Mouse (Mus musculus) A20 (cell line): ENCODE measurements around the gene Gmnn.

Experiments
- DNase-seq: peaks from one replicate; pipeline ENCODE4 v3.0.0-alpha.2; 2011; ENCODE audit warnings: low read depth, low spot score

Gene Gmnn

GRCm38 (mm10) chr13:24761083-24761402 lies 680 bp downstream of the Gmnn start:
- no peak for DNase-seq

GRCm38 (mm10) chr13:24760351-24760870 lies 1.3 kb downstream of the Gmnn start:
- DNase-seq = no peak

GRCm38 (mm10) chr13:24759451-24759850 lies 2.3 kb downstream of the Gmnn start:
- DNase-seq = no peak

GRCm38 (mm10) chr13:24757820-24758564 lies 3.7 kb downstream of the Gmnn start:
- no peak for DNase-seq

GRCm38 (mm10) chr13:24756756-24757155 lies 5.0 kb downstream of the Gmnn start:
- DNase-seq = no peak

- no peak for DNase-seq
These were observed 10.3 kb downstream of the Gmnn start for GRCm38 (mm10) chr13:24751396-24751795.

GRCm38 (mm10) chr13:24750807-24751206 lies 10.9 kb downstream of the Gmnn start:
- no peak for DNase-seq

GRCm38 (mm10) chr13:24747823-24748222 lies 13.9 kb downstream of the Gmnn start:
- DNase-seq = no peak

GRCm38 (mm10) chr13:24741028-24741427 lies 20.7 kb downstream of the Gmnn start, which contains the start of gene Armh2:
Gene Armh2 (plus strand): TSS chr13:24741232.
- DNase-seq = no peak

GRCm38 (mm10) chr13:24735608-24736131 lies 26.1 kb downstream of the Gmnn start:
- no peak for DNase-seq

- DNase-seq = no peak
These were observed 27.2 kb downstream of the Gmnn start for GRCm38 (mm10) chr13:24734502-24734901.

GRCm38 (mm10) chr13:24729128-24729527 lies 32.6 kb downstream of the Gmnn start:
- no peak for DNase-seq

GRCm38 (mm10) chr13:24724395-24724759 lies 37.3 kb downstream of the Gmnn start:
- DNase-seq = no peak

- DNase-seq = no peak
These were observed 37.9 kb downstream of the Gmnn start for GRCm38 (mm10) chr13:24723699-24724394.

- DNase-seq = no peak
These were observed 40.2 kb downstream of the Gmnn start for GRCm38 (mm10) chr13:24721502-24721901.

GRCm38 (mm10) chr13:24717677-24718076 lies 44.0 kb downstream of the Gmnn start:
- DNase-seq = no peak

- DNase-seq = no peak
These were observed 45.3 kb downstream of the Gmnn start for GRCm38 (mm10) chr13:24716441-24716840.

GRCm38 (mm10) chr13:24715601-24716000 lies 46.1 kb downstream of the Gmnn start:
- peak; percentile 59 for DNase-seq

- DNase-seq = no peak
These were observed 47.3 kb downstream of the Gmnn start for GRCm38 (mm10) chr13:24714360-24714885.

- peak; percentile 87 for DNase-seq
These were observed 48.2 kb downstream of the Gmnn start for GRCm38 (mm10) chr13:24713434-24714000.

- no peak for DNase-seq
These were observed 49.1 kb downstream of the Gmnn start for GRCm38 (mm10) chr13:24712581-24713130.

GRCm38 (mm10) chr13:24710968-24711367 lies 50.8 kb downstream of the Gmnn start:
- DNase-seq = no peak
